Mouse (Mus musculus) hindbrain, embryonic 12.5 days (tissue): Measurements from ENCODE around the gene Acly. TPM values are rescaled to one million over a fixed set of nuclear protein-coding genes. Genes with fewer than 3 reads are reported as not detected.

Experiments used
- ATAC-seq: fragments of 200-750 bp; cut with Nextera tagmentation; 2 replicates; pipeline ENCODE4 v1.8.0; 2017; ENCODE audit warnings: moderate TSS enrichment; ENCODE audit not compliant: low FRiP score
- H3K27ac ChIP-seq: fragments of 300-500 bp; sonication (generic); 2 replicates; pipeline ENCODE4 v1.5.1; 2016; ENCODE audit warnings: mild to moderate bottlenecking
- H3K27me3 ChIP-seq: fragments of 300-500 bp; sonication (generic); 2 replicates; pipeline ENCODE4 v1.6.1; 2016; ENCODE audit warnings: mild to moderate bottlenecking
- H3K36me3 ChIP-seq: fragments of 300-500 bp; sonication (generic); 2 replicates; pipeline ENCODE4 v1.6.1; 2016; ENCODE audit warnings: mild to moderate bottlenecking
- H3K4me1 ChIP-seq: fragments of 300-500 bp; sonication (generic); 2 replicates; pipeline ENCODE4 v1.6.1; 2016
- H3K4me2 ChIP-seq: fragments of 300-500 bp; sonication (generic); replicated peaks from 2 replicates; pipeline ENCODE4 v1.6.1; 2016; ENCODE audit warnings: mild to moderate bottlenecking
- H3K4me3 ChIP-seq: fragments of 300-500 bp; sonication (generic); 2 replicates; pipeline ENCODE4 v1.5.1; 2016; ENCODE audit warnings: mild to moderate bottlenecking
- H3K9ac ChIP-seq: fragments of 300-500 bp; sonication (generic); 2 replicates; pipeline ENCODE4 v1.6.1; 2016; ENCODE audit warnings: mild to moderate bottlenecking, moderate library complexity
- H3K9me3 ChIP-seq: fragments of 300-500 bp; sonication (generic); replicated peaks from 2 replicates; pipeline ENCODE4 v1.6.1; 2016; ENCODE audit warnings: mild to moderate bottlenecking
- WGBS: fragments of 180-500 bp; shearing (Covaris S2); methylation state at CpG from one replicate; pipeline ENCODE4 v1.1.7; 2016; 5-methylcytosine and 5-hydroxymethylcytosine counted together
- polyA plus RNA-seq: library from polyadenylated mRNA; unstranded; fragments of >200 nt; fragmentation: Nextera tagmentation; extraction: Ambion mirVana; gene quantifications from 2 replicates; pipeline ENCODE4 v1.2.1, GENCODE M21; 2016

Gene Acly
- polyA plus RNA-seq, 1 experiment from 2014 or later, result 348 TPM

DNA sequence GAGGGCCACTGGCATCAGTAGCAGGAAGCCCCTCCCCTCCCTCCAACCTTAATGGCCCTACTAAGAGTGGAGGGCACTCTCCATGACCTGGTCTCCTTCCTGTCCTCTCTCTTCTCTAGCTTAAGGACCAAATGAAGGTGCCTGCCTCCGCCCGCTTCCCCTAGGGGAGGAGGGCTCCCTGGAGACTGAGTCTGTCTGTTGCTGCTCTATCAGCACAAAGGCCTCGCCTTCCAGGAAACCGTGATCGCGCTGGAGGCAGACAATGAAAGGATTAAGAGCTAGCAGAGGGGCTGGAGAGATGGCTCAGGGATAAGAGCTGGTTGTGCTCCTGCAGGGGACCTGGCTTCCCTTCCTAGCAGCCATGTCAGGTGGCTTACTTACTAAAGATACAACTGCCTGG, 26.5 kb downstream of the Acly start:
- WGBS, result 40% methylated on average over 6 of the region's 6 CpGs
- H3K9ac ChIP-seq, result no peak overlapping the region

GRCm38 (mm10) chr11:100500651-100501050, 27.1 kb downstream of the Acly start:
- WGBS, result 88% methylated on average over 7 of the region's 7 CpGs
- Histone ChIP-seq H3K4me2 (no peak overlapping the region), H3K27ac (no peak overlapping the region), H3K27me3 (no peaks in the 10 kb centered on the region), H3K9me3 (no peaks in the 10 kb centered on the region), H3K4me3 (no peak overlapping the region), H3K36me3 (peaks cover 98% of the 10 kb centered on the region), H3K4me1 (no peaks in the 10 kb centered on the region), H3K9ac (no peak overlapping the region)
- ATAC-seq, result no peak

More for the DNA sequence above, 26.5 kb downstream of the Acly start:
- Histone ChIP-seq H3K9me3 (no peaks in the 10 kb centered on the region), H3K27ac (no peak overlapping the region), H3K4me3 (no peak overlapping the region), H3K4me2 (no peak overlapping the region), H3K27me3 (no peaks in the 10 kb centered on the region), H3K4me1 (no peaks in the 10 kb centered on the region), H3K36me3 (peaks cover 98% of the 10 kb centered on the region)
- ATAC-seq, result no peak

DNA sequence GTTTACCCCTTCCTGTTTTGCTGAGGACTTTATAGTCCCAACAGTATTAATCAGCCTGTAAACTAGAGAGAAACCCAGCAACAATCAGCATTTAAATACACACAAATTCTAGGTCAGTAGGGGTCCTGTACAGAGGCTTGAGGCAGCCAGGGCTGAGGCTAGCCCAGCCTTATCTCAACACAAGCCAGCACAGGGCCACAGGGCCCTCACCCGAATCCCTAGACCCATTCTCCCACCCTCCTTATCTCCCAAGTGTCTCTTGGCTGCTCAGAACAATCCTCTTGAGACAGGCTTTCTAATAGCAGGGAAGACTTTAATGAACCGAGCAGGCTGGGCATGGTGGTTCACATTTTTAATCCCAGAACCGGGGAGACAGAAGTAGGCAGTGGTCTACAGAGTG, 27.6 kb downstream of the Acly start:
- peaks cover 98% of the 10 kb centered on the region for H3K36me3 ChIP-seq
- ATAC-seq, result no peak
- 94% methylated on average over 3 of the region's 3 CpGs for WGBS

DNA sequence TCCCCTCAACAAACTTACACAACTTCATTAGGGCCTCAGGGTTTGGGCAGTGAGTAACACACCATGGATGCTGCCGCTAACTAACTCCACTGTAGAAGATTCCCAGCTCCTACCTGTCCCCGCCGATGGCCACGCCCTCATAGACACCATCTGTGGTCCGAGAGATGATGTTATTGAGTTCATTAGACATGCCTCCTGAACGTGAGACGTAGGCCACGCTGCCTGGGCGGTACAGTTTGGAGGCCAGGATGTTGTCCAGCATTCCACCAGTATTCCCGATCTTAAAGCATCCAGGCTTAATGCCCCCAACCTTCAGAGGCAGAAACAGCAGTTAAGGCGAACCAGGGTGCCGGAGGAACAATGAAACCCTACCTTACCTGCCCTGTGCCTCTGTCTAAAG, 34.0 kb downstream of the Acly start:
- 91% methylated on average over 12 of the region's 12 CpGs for WGBS
- no peaks in the 10 kb centered on the region for H3K9me3 ChIP-seq
- H3K4me1 ChIP-seq, result no peaks in the 10 kb centered on the region
- H3K27me3 ChIP-seq, result no peaks in the 10 kb centered on the region
- no peak overlapping the region for H3K27ac ChIP-seq
- no peak for ATAC-seq
- H3K4me2 ChIP-seq, result no peak overlapping the region
- peaks cover 96% of the 10 kb centered on the region for H3K36me3 ChIP-seq
- H3K4me3 ChIP-seq, result no peak overlapping the region
- no peak overlapping the region for H3K9ac ChIP-seq

More for the DNA sequence above, 27.6 kb downstream of the Acly start:
- H3K27ac ChIP-seq, result no peak overlapping the region
- H3K4me3 ChIP-seq, result no peak overlapping the region
- no peaks in the 10 kb centered on the region for H3K9me3 ChIP-seq
- no peak overlapping the region for H3K4me2 ChIP-seq
- H3K9ac ChIP-seq, result no peak overlapping the region
- no peaks in the 10 kb centered on the region for H3K4me1 ChIP-seq
- H3K27me3 ChIP-seq, result no peaks in the 10 kb centered on the region

DNA sequence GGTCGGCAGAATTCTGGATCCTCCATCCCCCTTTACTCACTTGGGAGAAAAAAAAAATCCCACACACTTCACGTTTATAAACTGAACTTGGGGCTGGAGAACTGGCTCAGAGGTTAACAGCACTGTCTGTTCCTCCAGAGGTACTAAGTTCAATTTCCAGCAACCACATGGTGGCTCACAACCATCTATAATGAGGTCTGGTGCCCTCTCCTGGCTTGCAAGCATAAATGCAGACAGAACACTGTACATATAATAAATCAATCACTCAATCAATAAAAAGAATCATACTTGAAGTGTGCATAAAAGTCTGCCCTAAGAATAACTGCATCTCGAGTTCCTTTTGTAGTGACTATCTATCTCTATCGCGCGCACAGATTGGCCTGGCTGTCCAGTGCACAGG, 36.8 kb downstream of the Acly start:
- WGBS, result 95% methylated on average over 6 of the region's 6 CpGs
- H3K36me3 ChIP-seq, result peaks cover 95% of the 10 kb centered on the region

GRCm38 (mm10) chr11:100485801-100486538, 41.8 kb downstream of the Acly start:
- Histone ChIP-seq H3K27me3 (no peaks in the 10 kb centered on the region), H3K4me2 (no peak overlapping the region), H3K9ac (no peak overlapping the region), H3K4me1 (no peaks in the 10 kb centered on the region), H3K4me3 (no peak overlapping the region), H3K27ac (no peak overlapping the region), H3K9me3 (no peaks in the 10 kb centered on the region), H3K36me3 (peaks cover 98% of the 10 kb centered on the region)
- no peak for ATAC-seq
- 88% methylated on average over 8 of the region's 8 CpGs for WGBS

More for the DNA sequence above, 36.8 kb downstream of the Acly start:
- Histone ChIP-seq H3K27me3 (no peaks in the 10 kb centered on the region), H3K4me1 (no peaks in the 10 kb centered on the region), H3K9me3 (no peaks in the 10 kb centered on the region), H3K9ac (no peak overlapping the region), H3K4me3 (no peak overlapping the region), H3K4me2 (no peak overlapping the region), H3K27ac (no peak overlapping the region)
- ATAC-seq, result no peak

DNA sequence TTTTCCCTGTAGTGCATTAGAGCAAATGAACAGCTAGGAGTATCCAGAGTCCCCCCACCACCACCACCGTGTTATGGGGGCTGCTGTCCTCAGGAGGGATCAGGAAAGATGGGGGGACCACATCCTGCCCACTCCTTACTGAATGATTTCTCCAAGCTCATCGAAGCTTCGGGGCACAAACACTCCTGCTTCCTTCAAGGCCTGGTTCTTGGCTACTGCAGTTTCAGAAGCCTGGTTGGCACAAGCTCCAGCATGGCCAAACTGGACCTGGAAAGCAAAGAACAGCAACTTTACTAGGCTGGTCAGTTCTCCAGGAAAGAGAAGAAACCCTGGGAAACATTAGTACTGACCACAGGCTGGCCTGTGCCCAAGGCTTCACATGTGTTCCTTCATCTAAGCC, 43.3 kb downstream of the Acly start:
- no peak for ATAC-seq
- H3K27ac ChIP-seq, result no peak overlapping the region
- 93% methylated on average over 3 of the region's 3 CpGs for WGBS

GRCm38 (mm10) chr11:100479152-100479551, 48.6 kb downstream of the Acly start:
- H3K4me1 ChIP-seq, result no peaks in the 10 kb centered on the region
- no peak for ATAC-seq
- no peak overlapping the region for H3K9ac ChIP-seq
- H3K9me3 ChIP-seq, result no peaks in the 10 kb centered on the region
- peaks cover 83% of the 10 kb centered on the region for H3K36me3 ChIP-seq
- H3K27ac ChIP-seq, result no peak overlapping the region
- no peak overlapping the region for H3K4me2 ChIP-seq
- 88% methylated on average over 7 of the region's 7 CpGs for WGBS
- H3K4me3 ChIP-seq, result no peak overlapping the region
- no peaks in the 10 kb centered on the region for H3K27me3 ChIP-seq

More for the DNA sequence above, 43.3 kb downstream of the Acly start:
- Histone ChIP-seq H3K9me3 (no peaks in the 10 kb centered on the region), H3K4me1 (no peaks in the 10 kb centered on the region), H3K4me2 (no peak overlapping the region), H3K36me3 (peaks cover 98% of the 10 kb centered on the region), H3K27me3 (no peaks in the 10 kb centered on the region), H3K4me3 (no peak overlapping the region), H3K9ac (no peak overlapping the region)

DNA sequence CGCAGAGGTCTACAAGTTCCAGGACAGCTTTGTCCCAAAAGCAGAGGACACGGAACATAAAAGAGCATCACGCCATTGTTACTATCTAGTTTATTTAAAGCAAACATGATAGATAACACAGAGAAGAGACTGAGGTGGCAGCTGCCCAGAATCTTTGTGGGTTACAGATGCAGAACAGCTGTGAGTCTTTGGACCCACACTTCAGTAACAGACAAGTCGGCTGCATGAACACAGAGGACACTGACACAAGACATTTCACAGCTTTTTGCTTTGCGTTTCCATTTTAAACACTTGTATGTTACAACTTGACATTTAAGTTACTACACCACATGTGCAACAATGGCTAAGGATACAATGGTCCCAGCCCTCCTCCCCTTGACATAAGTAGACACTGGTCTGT, 51.5 kb downstream of the Acly start:
- Histone ChIP-seq H3K27me3 (no peaks in the 10 kb centered on the region), H3K4me2 (no peak overlapping the region), H3K9me3 (no peaks in the 10 kb centered on the region), H3K4me3 (no peak overlapping the region), H3K27ac (no peak overlapping the region), H3K9ac (no peak overlapping the region), H3K36me3 (peaks cover 55% of the 10 kb centered on the region), H3K4me1 (peaks cover 1% of the 10 kb centered on the region)
- WGBS, result 97% methylated on average over 5 of the region's 5 CpGs
- ATAC-seq, result no peak

- ATAC-seq, result no peak
- Histone ChIP-seq H3K27ac (no peak overlapping the region), H3K4me3 (peak overlapping the region; percentile 94; the same call in 1 of the 2 replicates), H3K9ac (no peak overlapping the region), H3K36me3 (peaks cover 22% of the 10 kb centered on the region), H3K9me3 (no peaks in the 10 kb centered on the region), H3K4me2 (0 out of 2 replicates have a peak overlapping the region, but pooled peaks have one; percentile 64), H3K27me3 (no peaks in the 10 kb centered on the region), H3K4me1 (peaks cover 22% of the 10 kb centered on the region)
- WGBS, result 30% methylated on average over 5 of the region's 5 CpGs
Observed at GRCm38 (mm10) chr11:100472935-100473295, 54.9 kb downstream of the Acly start.

- under 1% methylated on average over 83 of the region's 83 CpGs for WGBS
- Histone ChIP-seq H3K4me2 (peak within 1 kb of the TSS; percentile 64), H3K27ac (peak within 1 kb of the TSS; percentile 90), H3K9me3 (no peaks in the 10 kb centered on the region), H3K36me3 (peaks cover 16% of the 10 kb centered on the region), H3K4me1 (peaks cover 22% of the 10 kb centered on the region), H3K9ac (peak within 1 kb of the TSS; percentile 92), H3K27me3 (no peaks in the 10 kb centered on the region), H3K4me3 (peak within 1 kb of the TSS; percentile 94)
- peak; percentile 88 for ATAC-seq
Observed at GRCm38 (mm10) chr11:100472197-100472934, 55.4 kb downstream of the Acly start, which contains the start of gene Klhl11. Klhl11 (minus strand) TSS chr11:100472741.

GRCm38 (mm10) chr11:100471352-100472196, 56.2 kb downstream of the Acly start:
- H3K27me3 ChIP-seq, result no peaks in the 10 kb centered on the region
- peaks cover 10% of the 10 kb centered on the region for H3K36me3 ChIP-seq
- WGBS, result 5% methylated on average over 30 of the region's 30 CpGs
- peak overlapping the region; percentile 92 for H3K9ac ChIP-seq
- peak; percentile 15; the same call in 1 of the 2 replicates for ATAC-seq
- H3K9me3 ChIP-seq, result no peaks in the 10 kb centered on the region
- H3K4me1 ChIP-seq, result peaks cover 22% of the 10 kb centered on the region
- H3K27ac ChIP-seq, result peak overlapping the region; percentile 90
- H3K4me2 ChIP-seq, result peak overlapping the region; percentile 64
- peak overlapping the region; percentile 94 for H3K4me3 ChIP-seq
